Mouse (Mus musculus) embryonic facial prominence, embryonic 11.5 days (tissue): ENCODE data around the gene Bmf. TPM values are rescaled to one million over a fixed set of nuclear protein-coding genes. Genes with fewer than 3 reads are reported as not detected.

Experiments used
- ATAC-seq: fragments of 200-750 bp; cut with Nextera tagmentation; replicated peaks from 2 replicates; pipeline ENCODE4 v1.8.0; 2017; ENCODE audit warnings: low read depth; ENCODE audit not compliant: insufficient number of reproducible peaks, low FRiP score, low TSS enrichment
- DNase-seq: peaks from one replicate; pipeline ENCODE4 v3.0.0-alpha.2; 2015; ENCODE audit warnings: low spot score
- H3K27ac ChIP-seq: fragments of 300-500 bp; sonication (generic); replicated peaks from 2 replicates; pipeline ENCODE4 v1.5.1; 2014; ENCODE audit warnings: mild to moderate bottlenecking, low read depth, low read length, control low read depth
- H3K27me3 ChIP-seq: fragments of 300-500 bp; sonication (generic); 2 replicates; pipeline ENCODE4 v1.6.1; 2014; ENCODE audit warnings: mild to moderate bottlenecking, low read length, moderate library complexity, mixed read lengths; ENCODE audit not compliant: control insufficient read depth, insufficient read depth
- H3K36me3 ChIP-seq: fragments of 300-500 bp; sonication (generic); replicated peaks from 2 replicates; pipeline ENCODE4 v1.6.1; 2014; ENCODE audit warnings: low read depth, mild to moderate bottlenecking, low read length, moderate library complexity, mixed read lengths; ENCODE audit not compliant: control insufficient read depth, insufficient read depth
- H3K4me1 ChIP-seq: fragments of 300-500 bp; sonication (generic); 2 replicates; pipeline ENCODE4 v1.6.1; 2014; ENCODE audit warnings: low read length, mixed read lengths; ENCODE audit not compliant: control insufficient read depth, insufficient read depth
- H3K4me2 ChIP-seq: fragments of 300-500 bp; sonication (generic); 2 replicates; pipeline ENCODE4 v1.6.1; 2014; ENCODE audit warnings: low read depth, mild to moderate bottlenecking, control low read depth, low read length, moderate library complexity
- H3K4me3 ChIP-seq: fragments of 300-500 bp; sonication (generic); 2 replicates; pipeline ENCODE4 v1.5.1; 2014; ENCODE audit warnings: low read depth, low read length, control low read depth
- H3K9ac ChIP-seq: fragments of 300-500 bp; sonication (generic); replicated peaks from 2 replicates; pipeline ENCODE4 v1.6.1; 2014; ENCODE audit warnings: mild to moderate bottlenecking, control low read depth, low read length
- H3K9me3 ChIP-seq: fragments of 300-500 bp; sonication (generic); replicated peaks from 2 replicates; pipeline ENCODE4 v1.6.1; 2016; ENCODE audit warnings: mild to moderate bottlenecking, low read length, inconsistent platforms, mixed read lengths; ENCODE audit not compliant: control insufficient read depth
- WGBS: fragments of 180-500 bp; shearing (Covaris S2); extraction: QIAGEN DNeasy Blood & Tissue Kit; methylation state at CpG from one replicate; pipeline ENCODE4 v1.1.7; 2014; 5-methylcytosine and 5-hydroxymethylcytosine counted together
- polyA plus RNA-seq: library from polyadenylated mRNA; unstranded; fragments of >200 nt; fragmentation: Nextera tagmentation; extraction: Ambion mirVana; gene quantifications from 2 replicates; pipeline ENCODE4 v1.2.1, GENCODE M21; 2014

The Bmf gene
- polyA plus RNA-seq, 1 experiment from 2014 or later, result 5.1 TPM

- no peak overlapping the region for H3K27ac ChIP-seq
- H3K36me3 ChIP-seq, result no peaks in the 10 kb centered on the region
- H3K9ac ChIP-seq, result no peak overlapping the region
- no peaks in the 10 kb centered on the region for H3K9me3 ChIP-seq
- H3K4me2 ChIP-seq, result no peak overlapping the region
- DNase-seq (no peak), ATAC-seq (no peak)
- no peak overlapping the region for H3K4me3 ChIP-seq
- WGBS, result 71% methylated on average over 1 of the region's 1 CpGs
- H3K27me3 ChIP-seq, result no peaks in the 10 kb centered on the region
- peaks cover 37% of the 10 kb centered on the region for H3K4me1 ChIP-seq
Measured at GRCm38 (mm10) chr2:118542971-118543573, 6.4 kb downstream of the Bmf start.

- Histone ChIP-seq H3K9me3 (no peaks in the 10 kb centered on the region), H3K9ac (no peak overlapping the region), H3K27me3 (no peaks in the 10 kb centered on the region), H3K36me3 (no peaks in the 10 kb centered on the region), H3K27ac (no peak overlapping the region), H3K4me3 (no peak overlapping the region), H3K4me1 (peaks cover 40% of the 10 kb centered on the region), H3K4me2 (no peak overlapping the region)
- no peak for ATAC-seq
- no peak for DNase-seq
- 72% methylated on average over 3 of the region's 3 CpGs for WGBS
Measured at GRCm38 (mm10) chr2:118541716-118542115, 7.8 kb downstream of the Bmf start.

DNA sequence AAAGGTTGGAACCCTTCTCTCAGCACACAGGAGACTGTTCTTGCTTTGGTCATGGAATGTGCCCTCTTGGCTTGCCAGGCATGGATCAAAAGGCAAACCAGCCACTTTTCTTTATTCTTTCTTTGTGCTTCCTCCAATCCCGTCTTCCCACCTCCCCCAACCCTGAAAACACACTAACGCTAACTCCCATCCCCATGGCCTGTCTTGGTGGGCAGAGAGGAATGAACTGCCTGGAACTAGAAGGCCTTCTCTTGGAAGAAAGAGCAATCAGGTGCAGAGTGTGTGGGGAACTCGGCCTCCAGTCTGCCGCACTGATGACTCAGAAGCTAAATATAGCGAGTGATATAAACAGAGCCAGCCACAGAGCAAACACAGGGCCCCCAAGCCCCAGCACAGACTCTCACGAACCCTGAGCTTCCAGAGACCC, 8.8 kb downstream of the Bmf start:
- Histone ChIP-seq H3K36me3 (no peaks in the 10 kb centered on the region), H3K9me3 (no peaks in the 10 kb centered on the region), H3K4me2 (no peak overlapping the region), H3K27me3 (no peaks in the 10 kb centered on the region), H3K27ac (peak overlapping the region; percentile 60), H3K9ac (no peak overlapping the region; the same call in 1 of the 2 replicates), H3K4me3 (no peak overlapping the region), H3K4me1 (peaks cover 34% of the 10 kb centered on the region)
- 37% methylated on average over 6 of the region's 6 CpGs for WGBS
- no peak for DNase-seq
- ATAC-seq, result no peak

- Histone ChIP-seq H3K27me3 (no peaks in the 10 kb centered on the region), H3K4me1 (peaks cover 28% of the 10 kb centered on the region), H3K9me3 (no peaks in the 10 kb centered on the region), H3K4me3 (no peak overlapping the region), H3K4me2 (no peak overlapping the region), H3K9ac (0 out of 2 replicates have a peak overlapping the region, but pooled peaks have one; percentile 10), H3K36me3 (no peaks in the 10 kb centered on the region), H3K27ac (peak overlapping the region; percentile 53)
- ATAC-seq (no peak), DNase-seq (no peak)
- WGBS, result 32% methylated on average over 9 of the region's 9 CpGs
Measured at GRCm38 (mm10) chr2:118539881-118540516, 9.5 kb downstream of the Bmf start.

DNA sequence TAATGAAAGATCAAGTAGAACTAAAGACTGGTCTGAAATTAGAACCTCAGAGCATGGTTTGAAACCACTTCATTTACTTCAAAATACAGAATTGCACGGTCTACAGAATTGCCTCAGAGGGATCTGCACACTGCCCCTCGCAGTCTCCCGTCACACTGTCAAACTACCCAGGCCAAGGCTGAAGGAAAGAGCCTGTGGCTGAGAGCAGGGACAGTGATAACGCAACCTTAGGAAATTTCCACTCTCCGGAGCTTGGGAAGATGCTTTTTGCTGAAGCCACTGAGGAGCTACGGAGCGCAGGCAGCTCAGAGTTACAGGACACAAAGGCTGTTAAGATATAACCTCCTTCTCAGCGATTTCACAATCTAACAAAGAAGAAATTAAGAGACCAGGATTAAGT, 10.4 kb downstream of the Bmf start:
- H3K4me2 ChIP-seq, result no peak overlapping the region
- peaks cover 22% of the 10 kb centered on the region for H3K4me1 ChIP-seq
- H3K36me3 ChIP-seq, result no peaks in the 10 kb centered on the region
- 82% methylated on average over 8 of the region's 8 CpGs for WGBS
- no peak overlapping the region for H3K9ac ChIP-seq
- no peaks in the 10 kb centered on the region for H3K27me3 ChIP-seq
- H3K27ac ChIP-seq, result no peak overlapping the region
- DNase-seq, result no peak
- H3K9me3 ChIP-seq, result no peaks in the 10 kb centered on the region
- H3K4me3 ChIP-seq, result no peak overlapping the region
- ATAC-seq, result no peak

DNA sequence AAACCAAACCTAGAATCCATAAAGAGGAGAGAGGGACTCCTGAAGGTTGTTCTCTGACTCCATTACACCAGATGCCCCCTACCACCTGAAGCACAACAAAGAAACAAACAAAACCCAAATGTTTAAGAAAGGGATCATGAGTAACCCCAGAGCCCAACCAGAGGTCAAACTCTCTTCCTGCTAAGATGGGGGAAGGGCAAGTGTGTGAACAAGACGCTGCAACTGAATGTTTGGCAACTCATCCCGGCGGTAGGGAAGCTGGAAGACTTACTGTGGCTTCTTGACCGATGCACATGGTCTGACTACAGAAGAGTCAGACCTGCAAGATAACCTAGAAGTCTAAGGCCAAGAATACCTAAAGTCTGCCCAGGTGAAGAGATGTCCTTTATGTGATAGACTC, 12.3 kb downstream of the Bmf start:
- ATAC-seq, result no peak

DNA sequence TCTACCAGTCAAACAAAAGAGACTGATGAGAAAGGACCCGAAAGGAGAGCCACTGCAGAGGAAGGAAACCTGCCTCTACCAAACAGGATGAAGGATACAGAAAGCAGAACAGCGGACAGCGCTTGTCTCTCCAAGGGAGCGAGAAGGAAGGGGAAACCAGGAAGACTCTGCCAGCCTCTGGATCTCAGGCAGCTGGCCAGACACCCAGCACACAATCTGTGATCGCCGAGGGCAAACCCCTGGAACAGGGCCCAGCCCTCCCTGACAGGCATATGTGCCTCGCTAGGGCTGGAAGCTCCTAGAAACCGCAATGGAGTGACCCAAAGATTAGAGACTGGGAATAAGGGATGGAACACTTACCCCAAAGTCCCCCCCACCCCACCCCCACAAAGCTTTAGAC, 12.9 kb downstream of the Bmf start:
- 68% methylated on average over 8 of the region's 8 CpGs for WGBS
- H3K4me1 ChIP-seq, result peaks cover 21% of the 10 kb centered on the region
- H3K36me3 ChIP-seq, result no peaks in the 10 kb centered on the region

More for the DNA sequence above, 12.3 kb downstream of the Bmf start:
- Histone ChIP-seq H3K36me3 (no peaks in the 10 kb centered on the region), H3K4me2 (no peak overlapping the region), H3K27me3 (no peaks in the 10 kb centered on the region), H3K27ac (no peak overlapping the region), H3K9ac (no peak overlapping the region), H3K4me1 (peaks cover 21% of the 10 kb centered on the region), H3K4me3 (no peak overlapping the region), H3K9me3 (no peaks in the 10 kb centered on the region)
- DNase-seq, result no peak
- 21% methylated on average over 4 of the region's 4 CpGs for WGBS

GRCm38 (mm10) chr2:118536111-118536510, 13.4 kb downstream of the Bmf start:
- Histone ChIP-seq H3K4me1 (peaks cover 21% of the 10 kb centered on the region), H3K4me3 (no peak overlapping the region), H3K36me3 (no peaks in the 10 kb centered on the region), H3K9me3 (no peaks in the 10 kb centered on the region), H3K27me3 (no peaks in the 10 kb centered on the region), H3K9ac (no peak overlapping the region), H3K4me2 (no peak overlapping the region), H3K27ac (no peak overlapping the region)
- WGBS, result 86% methylated on average over 6 of the region's 6 CpGs
- ATAC-seq (no peak), DNase-seq (no peak)

More for the DNA sequence above, 12.9 kb downstream of the Bmf start:
- Histone ChIP-seq H3K4me2 (no peak overlapping the region), H3K4me3 (no peak overlapping the region), H3K9me3 (no peaks in the 10 kb centered on the region), H3K9ac (no peak overlapping the region), H3K27me3 (no peaks in the 10 kb centered on the region), H3K27ac (no peak overlapping the region)
- DNase-seq (no peak), ATAC-seq (no peak)
